Mouse (Mus musculus) liver, embryonic 16.5 days (tissue): ENCODE measurements around the gene Eid2. TPM values are rescaled to one million over a fixed set of nuclear protein-coding genes. Genes with fewer than 3 reads are reported as not detected.

Experiments used
- ATAC-seq: fragments of 200-750 bp; cut with Nextera tagmentation; 2 replicates; pipeline ENCODE4 v1.8.0; 2017; ENCODE audit warnings: low read depth, mild to moderate bottlenecking, moderate number of reproducible peaks, moderate library complexity
- H3K27ac ChIP-seq: fragments of 300-500 bp; sonication (generic); 2 replicates; pipeline ENCODE4 v1.5.1; 2014; ENCODE audit warnings: mild to moderate bottlenecking, low read length
- H3K27me3 ChIP-seq: fragments of 300-500 bp; sonication (generic); 2 replicates; pipeline ENCODE4 v1.6.1; 2014; ENCODE audit warnings: low read depth, low read length, mixed read lengths; ENCODE audit not compliant: control insufficient read depth, insufficient read depth
- H3K36me3 ChIP-seq: fragments of 300-500 bp; sonication (generic); 2 replicates; pipeline ENCODE4 v1.6.1; 2014; ENCODE audit warnings: mild to moderate bottlenecking; ENCODE audit not compliant: control insufficient read depth, insufficient read depth
- H3K4me1 ChIP-seq: fragments of 300-500 bp; sonication (generic); 2 replicates; pipeline ENCODE4 v1.6.1; 2014; ENCODE audit warnings: low read depth, low read length, mixed read lengths; ENCODE audit not compliant: control insufficient read depth
- H3K4me2 ChIP-seq: fragments of 300-500 bp; sonication (generic); 2 replicates; pipeline ENCODE4 v1.6.1; 2014; ENCODE audit warnings: low read depth, low read length, mixed read lengths
- H3K4me3 ChIP-seq: fragments of 300-500 bp; sonication (generic); 2 replicates; pipeline ENCODE4 v1.5.1; 2014; ENCODE audit warnings: low read depth, mild to moderate bottlenecking, low read length
- H3K9ac ChIP-seq: fragments of 300-500 bp; sonication (generic); 2 replicates; pipeline ENCODE4 v1.6.1; 2014; ENCODE audit warnings: low read depth, low read length
- H3K9me3 ChIP-seq: fragments of 300-500 bp; sonication (generic); replicated peaks from 2 replicates; pipeline ENCODE4 v1.6.1; 2016; ENCODE audit warnings: low read length; ENCODE audit not compliant: control insufficient read depth
- WGBS: fragments of 180-500 bp; shearing (Covaris S2); extraction: QIAGEN DNeasy Blood & Tissue Kit; methylation state at CpG from one replicate; pipeline ENCODE4 v1.1.7; 2014; ENCODE audit not compliant: insufficient replicate concordance; 5-methylcytosine and 5-hydroxymethylcytosine counted together
- polyA plus RNA-seq: library from polyadenylated mRNA; unstranded; fragments of >200 nt; fragmentation: Nextera tagmentation; extraction: Ambion mirVana; gene quantifications from 2 replicates; pipeline ENCODE4 v1.2.1, GENCODE M21; 2015

Gene Eid2
- polyA plus RNA-seq, 1 experiment from 2014 or later: 0.15 TPM

- ATAC-seq: no peak
- no peak overlapping the region for H3K4me3 ChIP-seq
- H3K27me3 ChIP-seq: peaks cover 13% of the 10 kb centered on the region
- no peaks in the 10 kb centered on the region for H3K9me3 ChIP-seq
- H3K9ac ChIP-seq: no peak overlapping the region
- H3K36me3 ChIP-seq: no peaks in the 10 kb centered on the region
- 36% methylated on average over 5 of the region's 5 CpGs for WGBS
- no peak overlapping the region for H3K4me2 ChIP-seq
- no peak overlapping the region for H3K27ac ChIP-seq
- H3K4me1 ChIP-seq: no peaks in the 10 kb centered on the region
These were observed 4.8 kb upstream of the Eid2 start for GRCm38 (mm10) chr7:28262861-28263260.

- no peak overlapping the region for H3K4me2 ChIP-seq
- H3K4me3 ChIP-seq: no peak overlapping the region
- no peak overlapping the region for H3K27ac ChIP-seq
- no peak for ATAC-seq
- no peaks in the 10 kb centered on the region for H3K9me3 ChIP-seq
- H3K9ac ChIP-seq: no peak overlapping the region
- 6% methylated on average over 15 of the region's 15 CpGs for WGBS
- H3K27me3 ChIP-seq: peaks cover 22% of the 10 kb centered on the region
- no peaks in the 10 kb centered on the region for H3K36me3 ChIP-seq
- H3K4me1 ChIP-seq: peaks cover 6% of the 10 kb centered on the region
These were observed 3.9 kb upstream of the Eid2 start for GRCm38 (mm10) chr7:28263786-28264185.

- no peak overlapping the region for H3K9ac ChIP-seq
- H3K27me3 ChIP-seq: peaks cover 24% of the 10 kb centered on the region
- no peak overlapping the region for H3K4me3 ChIP-seq
- no peak for ATAC-seq
- no peak overlapping the region for H3K4me2 ChIP-seq
- no peaks in the 10 kb centered on the region for H3K9me3 ChIP-seq
- 69% methylated on average over 13 of the region's 13 CpGs for WGBS
- peaks cover 7% of the 10 kb centered on the region for H3K4me1 ChIP-seq
- no peaks in the 10 kb centered on the region for H3K36me3 ChIP-seq
- no peak overlapping the region for H3K27ac ChIP-seq
These were observed 2.3 kb upstream of the Eid2 start for GRCm38 (mm10) chr7:28265391-28265790.

GRCm38 (mm10) chr7:28268042-28268531, 406 bp downstream of the Eid2 start:
- Histone ChIP-seq H3K27ac (no peak overlapping the region), H3K27me3 (peaks cover 24% of the 10 kb centered on the region), H3K36me3 (no peaks in the 10 kb centered on the region), H3K4me1 (peaks cover 7% of the 10 kb centered on the region), H3K9ac (peak overlapping the region; percentile 62), H3K4me2 (peak overlapping the region; percentile 56), H3K9me3 (no peaks in the 10 kb centered on the region), H3K4me3 (peak overlapping the region; percentile 59)
- WGBS: under 1% methylated on average over 51 of the region's 62 CpGs
- ATAC-seq: peak; percentile 39

- 28% methylated on average over 16 of the region's 16 CpGs for WGBS
- Histone ChIP-seq H3K4me2 (peak overlapping the region; percentile 56), H3K27me3 (peaks cover 24% of the 10 kb centered on the region), H3K36me3 (no peaks in the 10 kb centered on the region), H3K9ac (peak overlapping the region; percentile 62), H3K4me1 (peaks cover 7% of the 10 kb centered on the region), H3K9me3 (no peaks in the 10 kb centered on the region), H3K4me3 (peak overlapping the region; percentile 59), H3K27ac (no peak overlapping the region)
- no peak for ATAC-seq
These were observed 895 bp downstream of the Eid2 start for GRCm38 (mm10) chr7:28268576-28268975.

GRCm38 (mm10) chr7:28269355-28269754, 1.7 kb downstream of the Eid2 start:
- H3K27me3 ChIP-seq: peaks cover 24% of the 10 kb centered on the region
- peaks cover 7% of the 10 kb centered on the region for H3K4me1 ChIP-seq
- no peaks in the 10 kb centered on the region for H3K36me3 ChIP-seq
- WGBS: 81% methylated on average over 12 of the region's 12 CpGs
- H3K4me2 ChIP-seq: no peak overlapping the region
- no peak for ATAC-seq
- H3K4me3 ChIP-seq: no peak overlapping the region
- no peak overlapping the region for H3K27ac ChIP-seq
- H3K9ac ChIP-seq: no peak overlapping the region
- no peaks in the 10 kb centered on the region for H3K9me3 ChIP-seq

- Histone ChIP-seq H3K27me3 (peaks cover 20% of the 10 kb centered on the region), H3K36me3 (no peaks in the 10 kb centered on the region), H3K27ac (no peak overlapping the region), H3K9me3 (no peaks in the 10 kb centered on the region), H3K9ac (no peak overlapping the region), H3K4me3 (no peak overlapping the region), H3K4me1 (peaks cover 7% of the 10 kb centered on the region), H3K4me2 (no peak overlapping the region)
- no peak for ATAC-seq
- WGBS: 52% methylated on average over 3 of the region's 3 CpGs
These were observed 4.1 kb downstream of the Eid2 start for GRCm38 (mm10) chr7:28271761-28272160.

GRCm38 (mm10) chr7:28277237-28277614, 9.5 kb downstream of the Eid2 start:
- no peak overlapping the region for H3K4me2 ChIP-seq
- H3K36me3 ChIP-seq: no peaks in the 10 kb centered on the region
- peaks cover 5% of the 10 kb centered on the region for H3K4me1 ChIP-seq
- no peak overlapping the region for H3K9ac ChIP-seq
- H3K27me3 ChIP-seq: no peaks in the 10 kb centered on the region
- 54% methylated on average over 8 of the region's 8 CpGs for WGBS
- H3K4me3 ChIP-seq: no peak overlapping the region
- H3K27ac ChIP-seq: no peak overlapping the region
- no peaks in the 10 kb centered on the region for H3K9me3 ChIP-seq
- no peak for ATAC-seq

GRCm38 (mm10) chr7:28277615-28278278, 10.1 kb downstream of the Eid2 start, which contains the start of gene Eid2b:
Gene Eid2b (plus strand): TSS chr7:28277739.
- peak within 1 kb of the TSS; percentile 94 for H3K9ac ChIP-seq
- 3% methylated on average over 68 of the region's 68 CpGs for WGBS
- peak within 1 kb of the TSS; percentile 82 for H3K4me3 ChIP-seq
- no peaks in the 10 kb centered on the region for H3K27me3 ChIP-seq
- peak within 1 kb of the TSS; percentile 61 for H3K27ac ChIP-seq
- ATAC-seq: peak; percentile 78
- no peaks in the 10 kb centered on the region for H3K36me3 ChIP-seq
- peaks cover 5% of the 10 kb centered on the region for H3K4me1 ChIP-seq
- H3K4me2 ChIP-seq: peak within 1 kb of the TSS; percentile 96
- no peaks in the 10 kb centered on the region for H3K9me3 ChIP-seq
